ENCODE assay signal across 8 mouse cellular contexts in genomic region chrX:160765389-160766232, GRCm38 (mm10). TPM values are rescaled to one million over a fixed set of nuclear protein-coding genes. Genes with fewer than 3 reads are reported as not detected.
A peak's percentile ranks its signal among the peaks of the same experiment; 100 is the strongest.
DNase-seq lines count a peak whose midpoint lies in the region; ATAC-seq and TF ChIP-seq lines count a peak whose summit lies in the region.

No protein-coding gene starts in this region.

- TF ChIP-seq CTCF in stomach, postnatal 0 days (IDR thresholded peaks at IDR 0.05; ENCODE audit: low read depth): no peak

- no peaks in the 10 kb centered on the region for H3K4me1 ChIP-seq in ES-E14 (ENCODE audit: control insufficient read depth in 2 of 2, insufficient read depth in 2 of 2, low read length in 2 of 2, poor library complexity in 1 of 2)
- H3K4me1 ChIP-seq in forebrain, embryonic 14.5 days (ENCODE audit: control insufficient read depth, insufficient read depth, low read length): no peaks in the 10 kb centered on the region
- H3K4me1 ChIP-seq in liver, embryonic 16.5 days (ENCODE audit: control insufficient read depth, low read depth, low read length): no peaks in the 10 kb centered on the region; the same call in 1 of the 2 replicates
- no peaks in the 10 kb centered on the region for H3K4me1 ChIP-seq in neural tube, embryonic 12.5 days
- no peaks in the 10 kb centered on the region for H3K4me1 ChIP-seq in stomach, postnatal 0 days (replicated peaks; ENCODE audit: control insufficient read depth, insufficient read depth)

- intact Hi-C loops in heart, postnatal 14 days (cut with DNase I): loop anchor here (5.0 to 10.0 kb wide), 3 partner anchors 181 to 628 kb away; partner anchors contain the start of gene Pdha1

- peak; percentile 47 for DNase-seq in ES-E14 (ENCODE audit: low read depth, low spot score)
- peak; percentile 87 for DNase-seq in cerebellum, adult 11 months
- DNase-seq in forebrain, embryonic 14.5 days (ENCODE audit: low spot score): peak; percentile 88
- DNase-seq in heart, postnatal 14 days: peak; percentile 90 to 95
- peak; percentile 45 for DNase-seq in large intestine, adult 2 months (ENCODE audit: low read depth, low spot score)
- peak; percentile 88 for DNase-seq in stomach, postnatal 0 days (ENCODE audit: low spot score)

- in situ Hi-C loops in ES-E14 (cut with MboI; ENCODE audit: low sequenced_read_pairs in 2 of 2, unreplicated experiment in 2 of 2): no loop called here

- no peaks in the 10 kb centered on the region; the same call in 1 of the 2 replicates for H3K27me3 ChIP-seq in forebrain, embryonic 14.5 days (replicated peaks; ENCODE audit: control insufficient read depth, insufficient read depth, low read length)
- no peaks in the 10 kb centered on the region for H3K27me3 ChIP-seq in liver, embryonic 16.5 days (ENCODE audit: control insufficient read depth, insufficient read depth, low read depth, low read length)
- peaks cover 7% of the 10 kb centered on the region; the same call in 1 of the 2 replicates for H3K27me3 ChIP-seq in neural tube, embryonic 12.5 days (replicated peaks)
- H3K27me3 ChIP-seq in stomach, postnatal 0 days (ENCODE audit: control insufficient read depth, insufficient read depth, low read length): no peaks in the 10 kb centered on the region

- H3K9me3 ChIP-seq in ES-E14 (ENCODE audit: control insufficient read depth, insufficient read depth, low read depth, low read length): no peaks in the 10 kb centered on the region
- H3K9me3 ChIP-seq in forebrain, embryonic 14.5 days (replicated peaks; ENCODE audit: control insufficient read depth, low read length): no peaks in the 10 kb centered on the region
- no peaks in the 10 kb centered on the region for H3K9me3 ChIP-seq in liver, embryonic 16.5 days (replicated peaks; ENCODE audit: control insufficient read depth, low read length)
- H3K9me3 ChIP-seq in neural tube, embryonic 12.5 days: no peaks in the 10 kb centered on the region
- H3K9me3 ChIP-seq in stomach, postnatal 0 days (ENCODE audit: control insufficient read depth, low read length): no peaks in the 10 kb centered on the region

- no peak for TF ChIP-seq EP300 in stomach, postnatal 0 days (optimal IDR thresholded peaks at IDR 0.05)

- H3K9ac ChIP-seq in ES-E14 (ENCODE audit: insufficient read depth, low read depth, low read length, poor library complexity, severe bottlenecking): peak overlapping the region; percentile 83
- 0 out of 2 replicates have a peak overlapping the region, but pooled peaks have one; percentile 32 for H3K9ac ChIP-seq in forebrain, embryonic 14.5 days (ENCODE audit: low read length)
- H3K9ac ChIP-seq in liver, embryonic 16.5 days (ENCODE audit: low read depth, low read length): peak overlapping the region; percentile 53
- no peak overlapping the region for H3K9ac ChIP-seq in neural tube, embryonic 12.5 days
- H3K9ac ChIP-seq in stomach, postnatal 0 days (ENCODE audit: low read length): no peak overlapping the region

- WGBS in forebrain, embryonic 14.5 days: 36% methylated on average over 30 of the region's 30 CpGs
- 25% methylated on average over 30 of the region's 30 CpGs for WGBS in large intestine, adult 2 months
- 22% methylated on average over 30 of the region's 30 CpGs for WGBS in liver, embryonic 16.5 days (ENCODE audit: insufficient replicate concordance)
- 28% methylated on average over 30 of the region's 30 CpGs for WGBS in neural tube, embryonic 12.5 days
- 19% methylated on average over 30 of the region's 30 CpGs for WGBS in stomach, postnatal 0 days

- H3K4me3 ChIP-seq in ES-E14 (ENCODE audit: insufficient read depth in 1 of 2, low read depth in 1 of 2, low read length in 2 of 2, poor library complexity in 1 of 2, severe bottlenecking in 1 of 2): peak overlapping the region; percentile 70 to 73
- peak overlapping the region; percentile 39 for H3K4me3 ChIP-seq in forebrain, embryonic 14.5 days (ENCODE audit: low read depth, low read length)
- H3K4me3 ChIP-seq in liver, embryonic 16.5 days (ENCODE audit: low read depth, low read length): peak overlapping the region; percentile 67
- peak overlapping the region; percentile 37 for H3K4me3 ChIP-seq in neural tube, embryonic 12.5 days
- peak overlapping the region; percentile 43 for H3K4me3 ChIP-seq in stomach, postnatal 0 days (ENCODE audit: low read depth, low read length)

- H3K27ac ChIP-seq in ES-E14 (ENCODE audit: insufficient read depth, low read depth, low read length, poor library complexity, severe bottlenecking): no peak overlapping the region
- H3K27ac ChIP-seq in forebrain, embryonic 14.5 days (ENCODE audit: low read depth, low read length): no peak overlapping the region
- no peak overlapping the region for H3K27ac ChIP-seq in liver, embryonic 16.5 days (ENCODE audit: low read length)
- no peak overlapping the region for H3K27ac ChIP-seq in neural tube, embryonic 12.5 days
- H3K27ac ChIP-seq in stomach, postnatal 0 days (replicated peaks): no peak overlapping the region

- H3K36me3 ChIP-seq in ES-E14 (ENCODE audit: control insufficient read depth, insufficient read depth, low read length, poor library complexity, severe bottlenecking): no peaks in the 10 kb centered on the region
- no peaks in the 10 kb centered on the region for H3K36me3 ChIP-seq in forebrain, embryonic 14.5 days (ENCODE audit: control insufficient read depth, insufficient read depth, low read length)
- H3K36me3 ChIP-seq in liver, embryonic 16.5 days (ENCODE audit: control insufficient read depth, insufficient read depth): no peaks in the 10 kb centered on the region
- no peaks in the 10 kb centered on the region for H3K36me3 ChIP-seq in neural tube, embryonic 12.5 days
- H3K36me3 ChIP-seq in stomach, postnatal 0 days (ENCODE audit: control insufficient read depth, insufficient read depth, low read length): no peaks in the 10 kb centered on the region

- H3K4me2 ChIP-seq in forebrain, embryonic 14.5 days (ENCODE audit: low read length): peak overlapping the region; percentile 42
- peak overlapping the region; percentile 58 for H3K4me2 ChIP-seq in liver, embryonic 16.5 days (ENCODE audit: low read depth, low read length)
- peak overlapping the region; percentile 51 for H3K4me2 ChIP-seq in neural tube, embryonic 12.5 days (replicated peaks)
- peak overlapping the region; percentile 51 for H3K4me2 ChIP-seq in stomach, postnatal 0 days (replicated peaks; ENCODE audit: low read depth)

- ATAC-seq in forebrain, embryonic 14.5 days: peak; percentile 97
- ATAC-seq in liver, embryonic 16.5 days (ENCODE audit: low read depth): peak; percentile 92
- ATAC-seq in neural tube, embryonic 12.5 days (ENCODE audit: low FRiP score, low read depth): peak; percentile 96
- peak; percentile 97 for ATAC-seq in stomach, postnatal 0 days (ENCODE audit: low FRiP score, low TSS enrichment)

TF ChIP-seq in ES-E14, 5 proteins besides CTCF, POLR2A, EP300 and RAD21:
- TF ChIP-seq ZNF384 (IDR thresholded peaks at IDR 0.05; ENCODE audit: low read depth, low read length) (no peak), MAFK (IDR thresholded peaks at IDR 0.05; ENCODE audit: insufficient read depth, low read depth, low read length) (peak; percentile 84)

RNA-seq across cellular contexts. Expression of gene Rs1, which starts 2.2 kb away (rescaled TPM):
- total RNA-seq in ES-E14 (2012; rRNA removed): 0.05 and 0.09 TPM in 2 replicates
- polyA plus RNA-seq in forebrain, embryonic 14.5 days (2014; fragmentation: Nextera tagmentation; extraction: Ambion mirVana): 0.06 TPM in 1 of 2 replicates, not detected in the other
- total RNA-seq in heart, postnatal 14 days (2021): under 1 TPM; 0.29 to 0.57 TPM
- polyA plus RNA-seq in large intestine, adult 2 months (2012; rRNA removed): not detected in 2 replicates
- not detected in 2 replicates for polyA plus RNA-seq in liver, embryonic 16.5 days (2015; fragmentation: Nextera tagmentation; extraction: Ambion mirVana)
- polyA plus RNA-seq in neural tube, embryonic 12.5 days (2016; fragmentation: Nextera tagmentation; extraction: Ambion mirVana): not detected in 2 replicates
- polyA plus RNA-seq in stomach, postnatal 0 days (2015; fragmentation: Nextera tagmentation; extraction: Ambion mirVana): not detected in 2 replicates

RNA-seq across cellular contexts. Expression of gene Ppef1, which starts 30.0 kb away (rescaled TPM):
- 0.21 and 1.2 TPM in 2 replicates for total RNA-seq in ES-E14 (2012; rRNA removed)
- 0.11 and 0.42 TPM in 2 replicates for polyA plus RNA-seq in forebrain, embryonic 14.5 days (2014; fragmentation: Nextera tagmentation; extraction: Ambion mirVana)
- total RNA-seq in heart, postnatal 14 days (2021): not detected
- polyA plus RNA-seq in large intestine, adult 2 months (2012; rRNA removed): not detected in 2 replicates
- polyA plus RNA-seq in liver, embryonic 16.5 days (2015; fragmentation: Nextera tagmentation; extraction: Ambion mirVana): 0.04 TPM in 1 of 2 replicates, not detected in the other
- 5.6 and 6.7 TPM in 2 replicates for polyA plus RNA-seq in neural tube, embryonic 12.5 days (2016; fragmentation: Nextera tagmentation; extraction: Ambion mirVana)
- polyA plus RNA-seq in stomach, postnatal 0 days (2015; fragmentation: Nextera tagmentation; extraction: Ambion mirVana): 0.05 and 0.06 TPM in 2 replicates

Comparison
In these comparisons a context has a peak if more than half of its experiments do, and no peak if none do; other contexts are left out.
1. H3K9ac ChIP-seq: peak in ES-E14 (single experiment), forebrain, embryonic 14.5 days (single experiment) and liver, embryonic 16.5 days (single experiment); none in neural tube, embryonic 12.5 days (single experiment) and stomach, postnatal 0 days (single experiment).
2. Peak in every context shown above with its lines, with median percentiles within 50 percentile points of each other: DNase-seq, H3K4me3 ChIP-seq, ATAC-seq and H3K4me2 ChIP-seq.